Mouse (Mus musculus): ENCODE measurements at regions not wholly inside any gene's neighbourhood (a gene's known extent, or its start where the extent isn't known, plus 50 kb on each side); places are given as distances from the start of the nearest gene placed in this dataset.

GRCm38 (mm10) chr3:100762895-100763294 is 62.4 kb upstream of the Vtcn1 start:
- TF ChIP-seq EP300 (IDR thresholded peaks at IDR 0.05; ENCODE audit: insufficient read depth, low read depth, low read length) (no peak), CTCF (IDR thresholded peaks at IDR 0.05; ENCODE audit: low read depth, low read length) (no peak), POLR2A (IDR thresholded peaks at IDR 0.05; ENCODE audit: insufficient read depth, low read length) (no peak)
